Mouse (Mus musculus) liver, adult 2 months (tissue): ENCODE data around the gene Ccdc169. TPM values are rescaled to one million over a fixed set of nuclear protein-coding genes. Genes with fewer than 3 reads are reported as not detected.
"Not testable (repeated sequence)": the region's sequence is repeated elsewhere in the genome, so short reads cannot be mapped to it uniquely, and the experiment has no call there.

Source experiments
- DNase-seq: peaks from one replicate; pipeline ENCODE4 v3.0.0-alpha.2; 2011; ENCODE audit warnings: low read depth, low spot score; ENCODE audit errors: extremely low read depth
- H3K27ac ChIP-seq: fragments of 200-500 bp; replicated peaks from 2 replicates; pipeline ENCODE4 v1.5.1; 2012; ENCODE audit warnings: low read depth, mild to moderate bottlenecking, control low read depth, inconsistent platforms, low read length; ENCODE audit not compliant: insufficient read depth
- H3K27me3 ChIP-seq: fragments of 200-500 bp; 2 replicates; pipeline ENCODE4 v1.6.1; 2012; ENCODE audit warnings: mild to moderate bottlenecking, moderate library complexity, low read length, inconsistent platforms; ENCODE audit not compliant: control insufficient read depth, insufficient read depth
- H3K36me3 ChIP-seq: fragments of 200-500 bp; 2 replicates; pipeline ENCODE4 v1.6.1; 2012; ENCODE audit warnings: low read length, inconsistent platforms; ENCODE audit not compliant: control insufficient read depth, insufficient read depth
- H3K4me1 ChIP-seq: fragments of 200-500 bp; 2 replicates; pipeline ENCODE4 v1.6.1; 2011; ENCODE audit warnings: low read length; ENCODE audit not compliant: control insufficient read depth, insufficient read depth
- H3K4me3 ChIP-seq: fragments of 200-500 bp; 2 replicates; pipeline ENCODE4 v1.5.1; 2011; ENCODE audit warnings: low read depth, mild to moderate bottlenecking, control low read depth, low read length, moderate library complexity; ENCODE audit not compliant: insufficient read depth
- H3K79me2 ChIP-seq: fragments of 200-500 bp; 2 replicates; pipeline ENCODE4 v1.6.1; 2012; ENCODE audit warnings: inconsistent platforms, mild to moderate bottlenecking, low read length, moderate library complexity; ENCODE audit not compliant: control insufficient read depth, insufficient read depth
- H3K9ac ChIP-seq: fragments of 200-500 bp; 2 replicates; pipeline ENCODE4 v1.6.1; 2012; ENCODE audit warnings: low read depth, mild to moderate bottlenecking, control low read depth, inconsistent platforms, low read length
- CTCF ChIP-seq: fragments of 200-500 bp; IDR thresholded peaks from 2 replicates; pipeline ENCODE4 v1.5.1; 2011; ENCODE audit warnings: low read depth, low read length, control low read depth
- POLR2A ChIP-seq: fragments of 200-500 bp; IDR thresholded peaks from 2 replicates; pipeline ENCODE4 v1.6.1; 2011; ENCODE audit warnings: low read length, control low read depth; ENCODE audit not compliant: insufficient read depth; ENCODE audit errors: extremely low read depth
- WGBS: fragments of 180-500 bp; shearing (Covaris S2); methylation state at CpG from one replicate; pipeline ENCODE4 v1.1.7; 2018; 5-methylcytosine and 5-hydroxymethylcytosine counted together
- polyA plus RNA-seq: library from polyadenylated mRNA; depleted of rRNA; stranded (reverse); fragments of >200 nt; gene quantifications from 2 replicates; pipeline ENCODE4 v1.2.3, GENCODE M21; 2012
- total RNA-seq: library from RNA; depleted of rRNA; stranded (reverse); fragments of >200 nt; gene quantifications from 2 replicates; pipeline ENCODE4 v1.2.3, GENCODE M21; 2014

Gene Ccdc169
- total and polyA plus RNA-seq, 2 experiments: 0.09 TPM; not detected in 1

DNA sequence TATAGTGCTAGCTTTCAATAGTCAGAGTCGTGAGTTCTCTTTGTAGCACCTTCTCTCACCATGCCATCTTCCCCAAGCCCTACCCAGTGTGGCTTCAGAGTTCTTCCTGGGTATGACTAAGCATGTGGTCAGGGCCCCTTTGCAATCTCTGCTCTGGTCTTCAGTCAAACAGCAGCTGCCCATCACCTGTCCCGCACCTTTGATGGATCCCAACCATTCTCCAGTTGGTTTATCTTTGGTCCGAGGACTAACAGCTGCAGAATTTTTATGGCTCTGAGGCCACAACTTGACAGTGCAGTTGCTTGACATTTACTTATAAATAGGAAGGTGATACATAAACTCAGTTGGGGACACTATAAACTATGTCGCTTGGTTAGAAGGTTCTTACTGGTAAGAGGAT is 54.5 kb downstream of the Ccdc169 start:
- WGBS: 88% methylated on average over 4 of the region's 4 CpGs
- Histone ChIP-seq H3K27ac (no peak overlapping the region), H3K4me1 (no peaks in the 10 kb centered on the region), H3K27me3 (no peaks in the 10 kb centered on the region), H3K79me2 (no peaks in the 10 kb centered on the region), H3K36me3 (no peaks in the 10 kb centered on the region), H3K9ac (no peak overlapping the region), H3K4me3 (no peak overlapping the region)
- TF ChIP-seq POLR2A: no peak
- no peak for TF ChIP-seq CTCF
- DNase-seq: no peak

DNA sequence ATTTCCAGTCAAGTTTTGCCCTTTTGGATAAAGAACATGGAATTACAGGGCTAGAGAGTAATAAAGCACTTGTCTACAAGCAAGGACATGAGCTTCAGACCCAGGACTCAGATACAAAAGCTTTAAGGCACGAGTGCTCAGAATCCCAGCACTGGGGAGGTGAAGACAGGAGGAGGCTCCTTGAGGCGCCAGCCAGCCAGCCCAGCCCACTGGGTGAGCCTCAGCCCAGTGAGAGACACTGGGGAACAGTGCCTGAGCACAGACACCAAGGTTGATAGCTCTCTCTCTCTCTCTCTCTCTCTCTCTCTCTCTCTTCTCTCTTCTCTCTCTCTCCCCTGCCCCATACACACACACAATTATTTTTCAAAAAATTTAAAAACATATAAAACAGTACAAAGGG is 56.2 kb downstream of the Ccdc169 start:
- DNase-seq: no peak
- no peaks in the 10 kb centered on the region for H3K27me3 ChIP-seq
- H3K36me3 ChIP-seq: no peaks in the 10 kb centered on the region
- H3K4me1 ChIP-seq: no peaks in the 10 kb centered on the region
- 54% methylated on average over 2 of the region's 2 CpGs for WGBS
- no peak overlapping the region for H3K27ac ChIP-seq
- no peak for TF ChIP-seq POLR2A
- no peak for TF ChIP-seq CTCF
- H3K9ac ChIP-seq: no peak overlapping the region
- no peak overlapping the region for H3K4me3 ChIP-seq
- H3K79me2 ChIP-seq: no peaks in the 10 kb centered on the region

DNA sequence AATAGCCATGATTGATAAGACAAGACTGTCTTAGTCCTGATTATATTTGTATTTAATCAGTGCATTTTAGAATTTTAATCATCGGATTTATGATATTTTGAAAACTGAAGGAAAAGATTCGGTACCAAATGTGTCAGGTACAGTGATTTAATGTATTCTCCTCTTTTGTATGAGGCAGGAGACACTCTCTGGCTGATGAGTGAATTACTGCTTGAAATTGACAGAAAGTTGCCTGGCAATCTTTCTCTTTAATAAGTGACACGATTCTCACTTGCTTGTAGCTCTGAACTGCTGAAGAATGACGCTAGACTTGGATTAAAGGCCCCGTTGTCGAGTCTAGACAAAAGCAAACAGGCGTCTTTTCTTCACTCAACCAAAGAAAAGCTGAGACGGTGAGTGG is 57.7 kb downstream of the Ccdc169 start:
- TF ChIP-seq CTCF (no peak), POLR2A (no peak)
- no peaks in the 10 kb centered on the region for H3K4me1 ChIP-seq
- DNase-seq: no peak
- H3K36me3 ChIP-seq: no peaks in the 10 kb centered on the region
- no peaks in the 10 kb centered on the region for H3K79me2 ChIP-seq
- 81% methylated on average over 8 of the region's 8 CpGs for WGBS
- H3K27ac ChIP-seq: no peak overlapping the region
- H3K9ac ChIP-seq: no peak overlapping the region
- H3K27me3 ChIP-seq: no peaks in the 10 kb centered on the region
- no peak overlapping the region for H3K4me3 ChIP-seq

DNA sequence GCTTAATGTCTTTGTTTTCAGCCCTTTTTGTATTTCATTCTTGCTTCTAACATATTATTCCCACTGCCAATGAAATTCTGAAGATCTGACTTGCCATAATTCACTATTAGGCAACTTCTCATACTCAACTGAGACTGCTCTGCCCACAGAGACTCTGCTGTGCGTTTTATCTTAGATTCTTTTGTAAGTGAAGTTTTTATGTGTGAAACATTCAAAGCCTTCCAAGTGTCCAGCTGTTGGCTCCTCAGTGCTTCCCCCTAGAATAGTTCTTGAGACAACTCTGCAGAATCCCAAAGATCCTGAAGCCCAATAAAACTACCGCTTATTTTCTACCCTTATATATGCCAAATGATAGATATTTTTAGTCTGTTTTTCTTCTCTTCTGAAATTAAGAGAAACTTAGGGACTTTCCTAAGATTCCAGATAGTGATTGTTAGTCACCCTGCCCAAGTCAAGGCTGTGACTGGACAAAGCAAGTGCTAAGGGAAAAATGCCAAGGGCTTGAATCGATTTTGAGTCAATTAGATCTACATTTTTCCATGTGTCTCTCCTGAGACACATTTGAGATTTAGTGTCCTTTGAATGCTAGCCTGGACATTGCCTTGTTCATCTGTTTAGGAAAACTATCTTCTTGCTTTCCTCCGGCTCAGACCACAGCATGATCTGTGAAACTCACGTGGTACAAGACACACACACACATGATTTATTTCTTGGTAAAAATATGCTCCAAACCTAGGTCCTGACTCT is 58.6 kb downstream of the Ccdc169 start:
- H3K27me3 ChIP-seq: no peaks in the 10 kb centered on the region
- H3K4me1 ChIP-seq: no peaks in the 10 kb centered on the region
- TF ChIP-seq POLR2A: no peak
- TF ChIP-seq CTCF: no peak
- H3K36me3 ChIP-seq: no peaks in the 10 kb centered on the region
- 79% methylated on average over 5 of the region's 5 CpGs for WGBS
- H3K79me2 ChIP-seq: no peaks in the 10 kb centered on the region
- H3K4me3 ChIP-seq: no peak overlapping the region
- no peak overlapping the region for H3K27ac ChIP-seq
- no peak for DNase-seq
- no peak overlapping the region for H3K9ac ChIP-seq

DNA sequence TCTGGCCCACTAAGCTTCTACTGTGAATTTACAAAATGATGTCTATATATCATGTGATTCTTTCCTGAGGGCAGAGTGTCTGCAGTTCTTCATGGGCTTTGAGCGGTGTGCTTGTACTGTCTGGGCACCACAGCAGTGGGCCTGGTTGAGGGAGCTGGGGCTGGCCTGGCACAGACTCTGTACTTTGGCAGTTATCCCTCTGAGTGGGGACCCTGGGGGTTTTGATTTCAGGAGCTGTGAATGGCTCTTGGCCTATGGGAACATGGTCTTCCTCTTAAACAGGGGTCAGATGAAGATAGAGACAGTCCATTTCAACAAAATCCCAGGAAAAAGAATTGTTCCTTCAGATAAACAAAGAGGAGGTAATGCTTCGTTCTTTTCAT is 59.2 kb downstream of the Ccdc169 start:
- TF ChIP-seq CTCF (no peak), POLR2A (no peak)
- Histone ChIP-seq H3K79me2 (no peaks in the 10 kb centered on the region), H3K27me3 (no peaks in the 10 kb centered on the region), H3K27ac (no peak overlapping the region), H3K4me1 (no peaks in the 10 kb centered on the region), H3K9ac (no peak overlapping the region), H3K36me3 (no peaks in the 10 kb centered on the region), H3K4me3 (no peak overlapping the region)
- WGBS: 90% methylated on average over 2 of the region's 2 CpGs
- DNase-seq: no peak

DNA sequence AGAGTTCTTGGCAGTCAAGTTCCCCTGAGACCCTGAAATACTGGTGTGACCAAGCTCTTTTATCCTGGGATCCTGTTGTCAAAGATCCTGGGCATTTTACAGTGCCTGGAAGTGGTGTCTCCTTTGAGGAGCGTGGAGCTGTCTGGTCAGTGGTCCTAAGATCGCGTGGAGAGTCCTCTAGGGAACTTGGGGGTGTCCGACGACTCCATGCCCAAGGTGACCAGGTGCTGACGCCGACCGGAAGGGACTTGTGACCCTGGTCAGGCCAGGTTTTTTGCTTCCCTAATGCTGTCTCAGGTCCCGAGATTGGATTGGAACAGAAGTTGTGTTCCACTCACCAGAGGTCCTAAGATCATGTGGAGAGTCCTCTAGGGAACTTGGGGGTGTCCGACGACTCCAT is 66.5 kb downstream of the Ccdc169 start:
- H3K4me3 ChIP-seq, H3K36me3 ChIP-seq, H3K9ac ChIP-seq, H3K79me2 ChIP-seq, DNase-seq, H3K27me3 ChIP-seq, H3K4me1 ChIP-seq, H3K27ac ChIP-seq: not testable (repeated sequence)
- 86% methylated on average over 11 of the region's 11 CpGs for WGBS
